Mouse (Mus musculus) forebrain, embryonic 10.5 days (tissue): ENCODE measurements around the gene Gramd1b. TPM values are rescaled to one million over a fixed set of nuclear protein-coding genes. Genes with fewer than 3 reads are reported as not detected.

Source experiments
- DNase-seq: peaks from one replicate; pipeline ENCODE4 v3.0.0-alpha.2; 2017; ENCODE audit warnings: low spot score; ENCODE audit errors: extremely low spot score
- H3K27ac ChIP-seq: fragments of 300-500 bp; sonication (generic); 2 replicates; pipeline ENCODE4 v1.5.1; 2016; ENCODE audit warnings: mild to moderate bottlenecking
- H3K27me3 ChIP-seq: fragments of 300-500 bp; sonication (generic); 2 replicates; pipeline ENCODE4 v1.6.1; 2016; ENCODE audit warnings: mild to moderate bottlenecking; ENCODE audit not compliant: poor library complexity, severe bottlenecking
- H3K36me3 ChIP-seq: fragments of 300-500 bp; sonication (generic); replicated peaks from 2 replicates; pipeline ENCODE4 v1.6.1; 2016; ENCODE audit warnings: mild to moderate bottlenecking, moderate library complexity
- H3K4me1 ChIP-seq: fragments of 300-500 bp; sonication (generic); 2 replicates; pipeline ENCODE4 v1.6.1; 2016
- H3K4me3 ChIP-seq: fragments of 300-500 bp; sonication (generic); 2 replicates; pipeline ENCODE4 v1.5.1; 2016; ENCODE audit warnings: mild to moderate bottlenecking, moderate library complexity
- H3K9me3 ChIP-seq: fragments of 300-500 bp; sonication (generic); 2 replicates; pipeline ENCODE4 v1.6.1; 2016; ENCODE audit warnings: mild to moderate bottlenecking, moderate library complexity
- WGBS: fragments of 180-500 bp; shearing (Covaris S2); methylation state at CpG from one replicate; pipeline ENCODE4 v1.1.7; 2016; 5-methylcytosine and 5-hydroxymethylcytosine counted together
- polyA plus RNA-seq: library from polyadenylated mRNA; unstranded; fragments of >200 nt; fragmentation: Nextera tagmentation; extraction: Ambion mirVana; gene quantifications from 2 replicates; pipeline ENCODE4 v1.2.1, GENCODE M21; 2016

Gramd1b gene
- polyA plus RNA-seq, 1 experiment from 2014 or later = 3.3 TPM

DNA sequence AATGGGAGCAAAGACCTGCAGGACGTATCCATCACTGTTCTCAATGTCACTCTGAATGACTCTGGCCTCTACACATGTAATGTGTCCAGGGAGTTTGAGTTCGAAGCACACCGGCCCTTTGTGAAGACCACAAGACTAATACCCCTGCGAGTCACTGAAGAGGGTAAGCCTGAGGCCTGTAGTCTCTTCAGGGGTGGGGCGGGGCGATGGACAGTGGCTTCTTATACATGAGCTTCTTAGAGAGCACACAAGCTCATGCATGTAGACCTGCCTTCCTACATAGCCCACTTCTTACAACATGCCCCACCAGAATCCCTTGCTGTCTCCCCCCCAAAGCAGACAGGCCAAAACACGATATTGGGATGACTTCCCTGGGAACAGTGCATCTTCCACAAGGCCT is 251.7 kb downstream of the Gramd1b start:
- Histone ChIP-seq H3K4me1 (no peaks in the 10 kb centered on the region), H3K27me3 (no peaks in the 10 kb centered on the region), H3K27ac (no peak overlapping the region), H3K36me3 (no peaks in the 10 kb centered on the region), H3K4me3 (no peak overlapping the region), H3K9me3 (no peaks in the 10 kb centered on the region)
- no peak for DNase-seq
- WGBS = 90% methylated on average over 7 of the region's 7 CpGs

DNA sequence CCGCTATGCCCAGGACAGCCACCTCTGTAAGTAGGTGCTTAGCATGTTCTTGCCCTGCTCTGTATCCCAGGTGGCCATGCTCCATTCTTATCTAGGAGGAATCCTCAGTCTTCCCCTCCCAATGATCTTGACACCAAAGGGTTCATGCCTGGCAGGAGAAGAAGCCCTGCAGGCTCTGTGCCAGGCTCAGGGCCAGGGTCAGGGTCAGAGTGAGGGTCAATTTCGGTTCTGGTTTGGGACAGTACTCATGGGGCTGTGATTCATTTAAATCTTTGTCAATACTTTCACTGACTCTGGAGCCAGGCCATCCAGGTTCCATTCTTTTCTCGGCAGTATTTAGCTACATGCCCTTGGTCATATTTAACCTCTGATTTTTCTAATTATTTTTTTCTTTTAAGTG is 253.5 kb downstream of the Gramd1b start:
- H3K9me3 ChIP-seq = no peaks in the 10 kb centered on the region
- H3K4me3 ChIP-seq = no peak overlapping the region
- DNase-seq = no peak
- 88% methylated on average over 3 of the region's 3 CpGs for WGBS
- H3K36me3 ChIP-seq = no peaks in the 10 kb centered on the region
- H3K4me1 ChIP-seq = no peaks in the 10 kb centered on the region
- no peaks in the 10 kb centered on the region for H3K27me3 ChIP-seq
- no peak overlapping the region for H3K27ac ChIP-seq

DNA sequence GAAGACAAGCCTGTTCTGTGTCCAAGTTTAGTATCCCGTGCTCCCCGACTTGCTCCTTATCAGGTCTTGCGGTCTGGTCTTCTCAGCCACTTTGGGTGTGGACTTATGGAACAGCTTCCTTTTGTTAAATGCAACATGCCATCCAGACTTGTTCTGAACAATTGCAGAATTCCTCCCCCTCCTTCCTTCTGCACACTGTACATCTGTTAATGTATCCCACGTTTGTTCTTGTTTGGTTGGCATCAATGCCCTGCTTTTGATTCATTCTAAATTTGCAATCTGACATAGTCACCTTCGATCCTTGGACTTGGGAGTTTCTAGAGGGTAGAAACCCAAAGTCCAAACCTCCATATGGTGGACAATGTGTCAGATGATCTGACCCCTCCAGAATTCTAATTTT is 255.3 kb downstream of the Gramd1b start:
- H3K4me3 ChIP-seq = no peak overlapping the region
- no peaks in the 10 kb centered on the region for H3K4me1 ChIP-seq
- H3K27me3 ChIP-seq = no peaks in the 10 kb centered on the region; the same call in 1 of the 2 replicates
- no peaks in the 10 kb centered on the region for H3K36me3 ChIP-seq
- H3K9me3 ChIP-seq = no peaks in the 10 kb centered on the region
- DNase-seq = no peak
- no peak overlapping the region for H3K27ac ChIP-seq
- 93% methylated on average over 5 of the region's 5 CpGs for WGBS

DNA sequence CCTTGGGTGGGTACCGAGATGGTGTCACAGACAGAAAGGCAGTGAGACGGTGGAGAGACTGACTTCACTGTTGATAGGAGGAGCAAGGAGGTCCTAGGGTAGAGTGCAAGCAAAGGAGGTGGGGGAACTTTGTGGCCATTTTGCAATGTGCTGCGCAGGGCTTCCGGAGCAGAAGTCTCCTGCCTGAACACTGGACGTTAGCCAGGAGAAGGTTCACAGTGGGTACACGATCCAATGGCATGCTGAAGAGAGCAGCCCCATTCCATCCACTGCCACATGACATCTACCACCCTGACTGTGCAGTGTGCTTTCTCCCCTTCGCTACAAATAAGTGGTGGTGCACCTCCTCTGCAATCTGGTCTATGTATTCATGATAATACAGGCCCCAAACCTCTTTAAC is 258.4 kb downstream of the Gramd1b start:
- Histone ChIP-seq H3K4me1 (peaks cover 21% of the 10 kb centered on the region), H3K27ac (no peak overlapping the region), H3K4me3 (no peak overlapping the region), H3K27me3 (peaks cover 28% of the 10 kb centered on the region), H3K9me3 (no peaks in the 10 kb centered on the region), H3K36me3 (no peaks in the 10 kb centered on the region)
- 90% methylated on average over 7 of the region's 7 CpGs for WGBS
- no peak for DNase-seq

DNA sequence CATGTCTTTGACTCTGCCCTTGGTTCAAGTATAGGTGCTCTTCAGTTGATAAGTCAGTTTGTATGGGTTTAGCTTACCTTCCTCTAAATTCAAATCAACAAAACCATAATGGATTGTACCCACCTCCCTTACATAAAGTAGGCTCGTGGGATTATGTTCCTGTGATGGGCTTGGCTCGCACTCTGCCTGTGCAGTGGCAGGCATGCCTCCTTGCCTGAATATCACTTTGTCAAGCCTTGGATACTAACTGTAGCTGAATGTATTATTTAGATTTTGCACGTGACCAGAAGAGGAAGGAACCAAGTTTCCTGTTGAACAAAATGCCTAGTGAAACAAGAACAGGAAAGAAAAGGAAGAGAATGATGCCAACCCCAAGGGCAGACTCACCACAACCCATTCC is 260.1 kb downstream of the Gramd1b start:
- Histone ChIP-seq H3K4me3 (no peak overlapping the region), H3K27ac (no peak overlapping the region), H3K4me1 (peaks cover 22% of the 10 kb centered on the region), H3K36me3 (no peaks in the 10 kb centered on the region), H3K27me3 (peaks cover 33% of the 10 kb centered on the region), H3K9me3 (no peaks in the 10 kb centered on the region)
- WGBS = 75% methylated on average over 3 of the region's 3 CpGs
- DNase-seq = no peak

DNA sequence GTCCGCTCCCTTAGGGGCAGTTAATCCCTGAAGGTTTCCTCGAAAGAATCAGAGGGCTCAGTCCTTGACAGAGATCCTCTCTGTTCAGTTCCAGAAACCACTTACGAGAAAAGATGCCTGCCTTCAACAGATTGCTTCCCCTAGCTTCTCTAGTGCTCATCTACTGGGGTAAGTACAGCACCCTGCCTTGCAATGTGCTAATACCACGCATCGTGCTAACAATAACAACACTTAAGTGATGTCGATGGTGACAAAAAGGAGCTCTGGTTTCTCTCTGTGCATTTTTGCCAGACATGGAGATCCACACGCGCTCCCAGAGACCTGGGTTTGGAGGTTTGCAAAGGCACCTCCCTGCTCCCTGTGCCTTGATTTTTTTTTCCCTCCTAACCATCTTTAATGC is 261.3 kb downstream of the Gramd1b start:
- Histone ChIP-seq H3K27ac (no peak overlapping the region), H3K36me3 (no peaks in the 10 kb centered on the region), H3K27me3 (peaks cover 33% of the 10 kb centered on the region), H3K9me3 (no peaks in the 10 kb centered on the region), H3K4me3 (peak overlapping the region; percentile 55), H3K4me1 (peaks cover 22% of the 10 kb centered on the region)
- no peak for DNase-seq
- 19% methylated on average over 8 of the region's 8 CpGs for WGBS

DNA sequence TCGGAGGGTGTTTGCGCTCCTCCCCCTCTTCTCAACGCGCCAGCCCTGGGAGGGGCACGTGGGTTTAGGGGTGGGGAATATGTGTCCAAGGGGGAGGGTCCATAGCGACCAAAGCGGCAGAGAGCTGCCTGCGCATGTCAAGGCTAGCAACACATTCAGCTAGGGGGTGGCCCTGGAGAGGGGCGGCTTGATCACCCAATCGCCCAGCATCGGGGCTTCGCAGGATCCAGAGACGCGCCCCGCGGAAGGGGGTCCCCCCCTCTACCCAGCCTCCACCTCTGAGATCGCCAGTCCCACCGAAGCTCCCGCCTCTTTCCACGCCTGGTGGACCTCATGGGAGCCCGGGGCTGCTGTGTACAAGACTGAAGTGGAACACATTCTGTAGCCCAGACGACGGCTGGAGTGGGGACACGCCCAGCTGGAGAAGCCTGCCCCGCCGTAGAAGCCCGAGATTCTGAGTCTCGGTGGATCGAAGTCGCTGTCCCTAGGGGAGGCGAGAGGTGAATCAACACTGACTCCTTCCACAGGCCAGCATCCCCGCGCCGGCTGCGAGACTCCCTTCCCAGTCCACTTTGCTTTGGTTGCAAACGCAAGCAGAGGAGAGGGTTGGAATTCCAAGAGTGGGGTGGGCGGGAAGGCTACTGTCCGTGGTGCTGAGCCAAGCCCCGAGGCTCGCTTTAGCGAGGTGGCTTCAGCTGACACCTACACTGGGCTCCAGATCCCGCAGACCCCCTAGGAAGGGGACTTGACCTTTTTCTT is 261.9 kb downstream of the Gramd1b start, which contains the start of gene Scn3b:
Scn3b (plus strand) TSS at position 115 of the 759 bp plus-strand sequence.
- H3K9me3 ChIP-seq = no peaks in the 10 kb centered on the region
- 1% methylated on average over 42 of the region's 42 CpGs for WGBS
- H3K4me3 ChIP-seq = peak within 1 kb of the TSS; percentile 55
- no peaks in the 10 kb centered on the region for H3K36me3 ChIP-seq
- H3K4me1 ChIP-seq = peaks cover 22% of the 10 kb centered on the region
- H3K27me3 ChIP-seq = peaks cover 33% of the 10 kb centered on the region
- 0 out of 2 replicates have a peak within 1 kb of the TSS, but pooled peaks have one; percentile 51 for H3K27ac ChIP-seq
- DNase-seq = peak; percentile 47

DNA sequence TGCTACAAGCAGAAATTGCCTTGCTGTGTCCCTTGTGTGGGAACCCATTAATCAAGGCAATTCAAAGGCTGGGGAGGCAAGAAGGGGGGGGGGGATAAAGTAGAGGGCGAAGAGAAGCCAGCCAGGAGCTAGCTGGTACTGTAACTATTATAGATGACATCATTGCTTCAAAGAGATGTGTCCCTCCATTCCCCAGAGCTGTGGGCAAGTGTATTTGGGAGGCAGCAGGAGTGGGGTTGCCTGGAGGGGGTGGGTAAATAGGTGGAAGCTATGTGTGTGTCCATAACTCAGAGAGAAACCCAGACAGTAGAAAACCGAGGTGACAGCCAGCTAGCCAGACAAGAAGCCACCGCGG is 262.5 kb downstream of the Gramd1b start:
- 6% methylated on average over 4 of the region's 4 CpGs for WGBS
- no peak for DNase-seq
- H3K27ac ChIP-seq = no peak overlapping the region
- H3K4me3 ChIP-seq = peak overlapping the region; percentile 55
- no peaks in the 10 kb centered on the region for H3K36me3 ChIP-seq
- H3K4me1 ChIP-seq = peaks cover 22% of the 10 kb centered on the region
- H3K27me3 ChIP-seq = peaks cover 33% of the 10 kb centered on the region
- no peaks in the 10 kb centered on the region for H3K9me3 ChIP-seq

DNA sequence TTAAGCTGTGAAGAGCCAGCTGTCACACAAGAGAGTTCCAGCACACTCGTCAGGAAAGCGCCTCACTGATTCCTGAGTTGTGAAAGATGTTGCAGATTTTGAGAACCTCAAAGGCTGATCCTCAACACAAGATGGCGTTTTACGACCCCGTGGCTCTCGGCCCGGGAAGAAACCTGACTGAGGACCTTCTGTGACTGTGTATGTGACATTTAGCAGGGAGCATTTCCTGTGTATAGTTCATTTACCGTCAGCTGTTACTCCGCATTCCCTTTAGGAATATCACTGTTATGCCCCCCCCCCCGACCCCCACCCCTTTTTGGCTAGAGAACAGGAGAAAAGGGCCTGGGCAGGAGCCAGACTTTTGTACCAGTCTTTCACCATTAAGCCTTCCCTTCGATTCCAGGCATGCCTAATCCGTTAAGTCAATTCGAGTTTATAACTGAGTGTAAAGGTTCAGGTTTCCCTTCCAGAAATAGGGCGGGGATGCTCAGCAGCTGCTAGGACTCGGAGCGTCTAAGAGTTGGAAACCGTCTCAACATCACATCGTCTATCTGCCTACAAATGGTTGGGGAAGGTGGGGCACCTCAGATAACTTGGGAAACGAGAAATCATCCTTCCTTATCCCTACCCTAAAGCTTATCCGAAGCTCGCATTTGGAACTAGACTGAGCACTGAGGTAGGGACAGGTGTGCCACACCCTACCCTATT is 263.0 kb downstream of the Gramd1b start:
- no peaks in the 10 kb centered on the region for H3K9me3 ChIP-seq
- peaks cover 22% of the 10 kb centered on the region for H3K4me1 ChIP-seq
- no peaks in the 10 kb centered on the region for H3K36me3 ChIP-seq
- no peak for DNase-seq
- H3K4me3 ChIP-seq = peak overlapping the region; percentile 55; the same call in 1 of the 2 replicates
- no peak overlapping the region for H3K27ac ChIP-seq
- WGBS = 24% methylated on average over 21 of the region's 21 CpGs
- H3K27me3 ChIP-seq = peaks cover 33% of the 10 kb centered on the region

DNA sequence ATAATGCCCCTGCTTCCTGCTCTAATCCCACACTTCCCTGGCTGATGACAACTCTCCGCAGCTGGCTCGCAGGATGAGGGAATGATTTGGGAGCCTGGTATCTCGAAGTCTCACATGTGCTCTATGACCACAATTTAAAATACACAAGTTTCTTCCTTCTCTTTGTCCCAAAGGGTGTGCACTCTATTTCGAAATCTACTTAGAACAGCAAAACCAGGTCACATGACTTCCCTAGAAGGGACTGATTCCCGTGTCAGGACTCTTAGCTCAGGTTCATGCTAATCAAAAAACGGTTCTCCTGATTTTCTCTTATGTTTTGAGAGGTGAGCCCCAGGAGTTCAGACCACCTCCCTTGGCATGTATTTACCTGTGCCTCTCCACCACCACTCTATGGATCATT is 267.3 kb downstream of the Gramd1b start:
- peaks cover 16% of the 10 kb centered on the region for H3K27me3 ChIP-seq
- H3K4me3 ChIP-seq = no peak overlapping the region
- no peaks in the 10 kb centered on the region for H3K36me3 ChIP-seq
- peaks cover 12% of the 10 kb centered on the region for H3K4me1 ChIP-seq
- no peaks in the 10 kb centered on the region for H3K9me3 ChIP-seq
- H3K27ac ChIP-seq = no peak overlapping the region
- 66% methylated on average over 6 of the region's 6 CpGs for WGBS
- DNase-seq = no peak

DNA sequence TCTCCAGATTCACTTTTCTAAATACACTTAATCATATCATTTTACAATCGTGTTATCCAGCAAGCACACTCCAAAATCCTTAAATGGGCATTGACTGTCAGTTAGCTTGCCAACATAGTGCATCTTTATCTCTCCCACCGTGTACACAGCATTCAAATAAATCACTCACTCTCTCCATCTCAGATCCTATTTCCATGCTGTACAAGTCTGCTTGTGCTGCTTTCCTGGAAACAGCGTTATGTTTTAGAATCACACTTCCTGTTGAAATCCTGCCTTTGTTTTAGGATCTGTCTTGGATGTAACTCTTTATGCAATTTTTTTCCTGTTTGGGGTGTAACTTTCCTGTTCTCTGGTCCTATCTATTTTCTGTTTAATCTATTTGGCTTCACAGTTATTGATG is 278.7 kb downstream of the Gramd1b start:
- H3K4me3 ChIP-seq = no peak overlapping the region
- WGBS = 84% methylated on average over 3 of the region's 3 CpGs

DNA sequence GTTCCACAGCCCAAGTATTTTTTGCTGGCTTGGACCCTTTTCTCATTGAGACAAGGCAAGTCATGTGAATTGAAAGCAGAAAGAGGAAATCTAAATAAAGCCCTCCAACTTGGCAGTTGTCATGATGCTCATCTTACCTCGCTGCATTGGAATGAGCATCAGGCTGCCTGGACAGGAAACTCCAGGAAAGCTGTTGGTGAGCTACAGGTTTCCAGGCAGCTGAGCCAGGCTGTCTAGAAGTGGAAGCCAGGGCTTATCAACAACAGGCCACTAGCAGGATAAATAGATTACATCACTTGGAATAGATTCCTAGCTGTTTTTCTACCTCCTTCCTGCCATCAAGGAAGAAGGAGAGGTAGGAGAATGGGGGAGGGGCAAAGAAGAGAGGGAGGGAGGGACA is 282.1 kb downstream of the Gramd1b start:
- WGBS = 86% methylated on average over 1 of the region's 1 CpGs
- no peaks in the 10 kb centered on the region for H3K36me3 ChIP-seq
- no peaks in the 10 kb centered on the region for H3K4me1 ChIP-seq
- H3K27me3 ChIP-seq = no peaks in the 10 kb centered on the region
- no peaks in the 10 kb centered on the region; the same call in 1 of the 2 replicates for H3K9me3 ChIP-seq
- H3K4me3 ChIP-seq = no peak overlapping the region
- DNase-seq = no peak
- H3K27ac ChIP-seq = no peak overlapping the region

More for the DNA sequence above, 278.7 kb downstream of the Gramd1b start:
- no peaks in the 10 kb centered on the region for H3K27me3 ChIP-seq
- H3K27ac ChIP-seq = no peak overlapping the region
- H3K9me3 ChIP-seq = no peaks in the 10 kb centered on the region; the same call in 1 of the 2 replicates
- H3K36me3 ChIP-seq = no peaks in the 10 kb centered on the region
- no peak for DNase-seq
- no peaks in the 10 kb centered on the region for H3K4me1 ChIP-seq

DNA sequence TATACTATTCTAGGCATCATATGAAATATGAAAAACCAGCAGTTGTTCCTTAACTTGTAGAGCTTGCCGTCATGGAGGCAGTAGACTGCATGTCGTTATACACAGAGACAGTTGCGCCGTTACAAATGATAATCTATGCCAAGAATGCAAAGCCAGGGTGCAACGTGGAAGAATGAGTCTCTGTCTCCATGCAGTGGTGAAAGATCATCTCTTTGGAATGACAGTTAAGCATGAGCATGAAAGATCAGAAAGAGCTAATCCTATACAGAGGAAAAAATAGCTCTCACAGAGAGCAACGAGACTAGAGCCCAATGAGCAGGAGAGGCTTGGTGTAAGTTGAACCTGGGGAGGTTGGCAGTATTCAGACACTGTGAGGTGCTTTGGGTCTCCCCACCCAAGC is 284.5 kb downstream of the Gramd1b start:
- WGBS = 89% methylated on average over 6 of the region's 6 CpGs
- Histone ChIP-seq H3K4me3 (no peak overlapping the region), H3K4me1 (peaks cover 7% of the 10 kb centered on the region; the same call in 1 of the 2 replicates), H3K9me3 (no peaks in the 10 kb centered on the region; the same call in 1 of the 2 replicates), H3K36me3 (no peaks in the 10 kb centered on the region), H3K27ac (no peak overlapping the region), H3K27me3 (no peaks in the 10 kb centered on the region)
- no peak for DNase-seq
